Mouse (Mus musculus): Measurements from ENCODE around the gene Chd2.

The Chd2 gene

GRCm38 (mm10) chr7:73424705-73425104 is 116.9 kb downstream of the Chd2 start:
- TF ChIP-seq GATA4 (IDR thresholded peaks at IDR 0.05; ENCODE audit: insufficient replicate concordance, low read length) = no peak

GRCm38 (mm10) chr7:73424243-73424642 is 117.4 kb downstream of the Chd2 start:
- TF ChIP-seq GATA4 (IDR thresholded peaks at IDR 0.05; ENCODE audit: insufficient replicate concordance, low read length) = no peak

- no peak for TF ChIP-seq GATA4 (IDR thresholded peaks at IDR 0.05; ENCODE audit: insufficient replicate concordance, low read length)
These were observed 118.4 kb downstream of the Chd2 start for GRCm38 (mm10) chr7:73423236-73423635.

GRCm38 (mm10) chr7:73422223-73423113 is 119.2 kb downstream of the Chd2 start:
- TF ChIP-seq GATA4 (IDR thresholded peaks at IDR 0.05; ENCODE audit: insufficient replicate concordance, low read length) = no peak

GRCm38 (mm10) chr7:73421278-73422015 is 120.2 kb downstream of the Chd2 start:
- TF ChIP-seq GATA4 (IDR thresholded peaks at IDR 0.05; ENCODE audit: insufficient replicate concordance, low read length) = no peak

- no peak for TF ChIP-seq GATA4 (IDR thresholded peaks at IDR 0.05; ENCODE audit: insufficient replicate concordance, low read length)
These were observed 120.8 kb downstream of the Chd2 start for GRCm38 (mm10) chr7:73420827-73421226.

GRCm38 (mm10) chr7:73419375-73419774 is 122.3 kb downstream of the Chd2 start:
- TF ChIP-seq GATA4 (IDR thresholded peaks at IDR 0.05; ENCODE audit: insufficient replicate concordance, low read length) = no peak

GRCm38 (mm10) chr7:73414192-73414591 is 127.4 kb downstream of the Chd2 start:
- no peak for TF ChIP-seq GATA4 (IDR thresholded peaks at IDR 0.05; ENCODE audit: insufficient replicate concordance, low read length)

- no peak for TF ChIP-seq GATA4 (IDR thresholded peaks at IDR 0.05; ENCODE audit: insufficient replicate concordance, low read length)
These were observed 129.2 kb downstream of the Chd2 start for GRCm38 (mm10) chr7:73412419-73412818.

- no peak for TF ChIP-seq GATA4 (IDR thresholded peaks at IDR 0.05; ENCODE audit: insufficient replicate concordance, low read length)
These were observed 129.6 kb downstream of the Chd2 start for GRCm38 (mm10) chr7:73411986-73412385.

GRCm38 (mm10) chr7:73411523-73411922 is 130.1 kb downstream of the Chd2 start:
- no peak for TF ChIP-seq GATA4 (IDR thresholded peaks at IDR 0.05; ENCODE audit: insufficient replicate concordance, low read length)

GRCm38 (mm10) chr7:73405550-73405949 is 136.1 kb downstream of the Chd2 start:
- no peak for TF ChIP-seq GATA4 (IDR thresholded peaks at IDR 0.05; ENCODE audit: insufficient replicate concordance, low read length)

- no peak for TF ChIP-seq GATA4 (IDR thresholded peaks at IDR 0.05; ENCODE audit: insufficient replicate concordance, low read length)
These were observed 138.1 kb downstream of the Chd2 start for GRCm38 (mm10) chr7:73403538-73403937.

- TF ChIP-seq GATA4 (IDR thresholded peaks at IDR 0.05; ENCODE audit: insufficient replicate concordance, low read length) = no peak
These were observed 139.0 kb downstream of the Chd2 start for GRCm38 (mm10) chr7:73402671-73403070.

GRCm38 (mm10) chr7:73402106-73402505 is 139.5 kb downstream of the Chd2 start:
- no peak for TF ChIP-seq GATA4 (IDR thresholded peaks at IDR 0.05; ENCODE audit: insufficient replicate concordance, low read length)
